Mouse (Mus musculus) E14TG2a.4 (cell line): ENCODE measurements around the gene Cyp1a2.

ENCODE experiments used
- CTCF ChIP-seq: conservative IDR thresholded peaks from 2 replicates; pipeline ENCODE4 v1.5.1; 2014; ENCODE audit warnings: low read length
- NANOG ChIP-seq: IDR thresholded peaks from 2 replicates; pipeline ENCODE4 v1.6.1; 2014; ENCODE audit warnings: borderline replicate concordance, low read length, mixed read lengths
- POU5F1 ChIP-seq: IDR thresholded peaks from 2 replicates; pipeline ENCODE4 v1.6.1; 2014; ENCODE audit warnings: low read length, borderline replicate concordance

DNA sequence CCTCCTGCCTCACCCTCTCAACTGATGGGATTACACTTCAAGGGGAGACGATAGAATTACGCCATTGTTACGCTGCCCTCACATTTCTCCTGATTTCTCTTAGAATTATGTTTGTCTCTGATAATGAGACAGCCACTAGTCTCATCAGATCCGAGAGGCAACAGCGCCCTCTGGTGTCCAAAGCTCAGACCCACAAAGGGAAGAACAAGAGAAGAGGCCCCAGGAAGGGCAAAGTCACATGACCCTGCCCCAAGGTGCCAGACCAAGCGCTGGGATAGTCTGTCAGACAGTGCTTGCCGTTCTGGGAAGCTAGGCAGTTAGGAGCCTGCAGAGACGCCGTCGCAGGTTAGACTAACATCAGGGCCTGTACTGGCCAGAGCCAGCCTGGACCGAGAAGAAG lies 27.8 kb downstream of the Cyp1a2 start:
- TF ChIP-seq CTCF (peak; percentile 67), POU5F1 (no peak), NANOG (no peak)
